Mouse (Mus musculus) myocyte (in vitro differentiated cells): ENCODE data around the gene Mfsd10. TPM values are rescaled to one million over a fixed set of nuclear protein-coding genes. Genes with fewer than 3 reads are reported as not detected.
A peak's percentile ranks its signal among the peaks of the same experiment; 100 is the strongest.

ENCODE experiments used
- H3K27me3 ChIP-seq: one replicate; pipeline ENCODE4 v1.6.1; 2011; ENCODE audit not compliant: control insufficient read depth, insufficient read depth, insufficient read length
- H3K36me3 ChIP-seq: one replicate; pipeline ENCODE4 v1.6.1; 2011; ENCODE audit not compliant: control insufficient read depth, insufficient read depth
- H3K4me2 ChIP-seq: one replicate; pipeline ENCODE4 v1.6.1; 2011; ENCODE audit warnings: low read depth, control low read depth
- H3K4me3 ChIP-seq: one replicate; pipeline ENCODE4 v1.5.1; 2011; ENCODE audit warnings: mild to moderate bottlenecking, control low read depth, moderate library complexity
- H3K79me2 ChIP-seq: one replicate; pipeline ENCODE4 v1.6.1; 2011; ENCODE audit not compliant: control insufficient read depth, insufficient read depth
- H3ac ChIP-seq: one replicate; pipeline ENCODE4 v1.6.1; 2011; ENCODE audit not compliant: control insufficient read depth, insufficient read length
- CEBPB ChIP-seq: IDR thresholded peaks from 2 replicates; pipeline ENCODE4 v1.6.1; 2011; ENCODE audit warnings: mild to moderate bottlenecking, moderate library complexity; ENCODE audit not compliant: poor library complexity, insufficient read depth, severe bottlenecking
- E2F4 ChIP-seq: IDR thresholded peaks from one replicate; pipeline ENCODE4 v1.6.1; 2011; ENCODE audit warnings: mild to moderate bottlenecking, control low read depth, moderate library complexity; ENCODE audit not compliant: insufficient read depth
- MAX ChIP-seq: IDR thresholded peaks from one replicate; pipeline ENCODE4 v1.6.1; 2011; ENCODE audit warnings: low read depth, mild to moderate bottlenecking, control low read depth
- MYOD1 ChIP-seq, 3 experiments: IDR thresholded peaks; one replicate each; pipeline ENCODE4 v1.6.1; 2011; ENCODE audit warnings: control low read depth in 2 of 3, low read depth in 2 of 3, mild to moderate bottlenecking in 2 of 3, moderate library complexity in 1 of 3; ENCODE audit not compliant: insufficient read length in 2 of 3, control insufficient read depth in 1 of 3
- MYOG ChIP-seq, 3 experiments: IDR thresholded peaks; one replicate each; pipeline ENCODE4 v1.6.1; 2011; ENCODE audit warnings: control low read depth in 2 of 3, low read depth in 2 of 3, mild to moderate bottlenecking in 2 of 3; ENCODE audit not compliant: insufficient read length in 2 of 3, control insufficient read depth in 1 of 3, insufficient read depth in 1 of 3
- POLR2A ChIP-seq: IDR thresholded peaks from one replicate; pipeline ENCODE4 v1.6.1; 2011; ENCODE audit warnings: low read depth, mild to moderate bottlenecking, control low read depth, moderate library complexity; ENCODE audit not compliant: insufficient read length
- POLR2AphosphoS2 ChIP-seq: IDR thresholded peaks from one replicate; pipeline ENCODE4 v1.6.1; 2011; ENCODE audit warnings: low read depth, control low read depth; ENCODE audit not compliant: insufficient read length
- REST ChIP-seq: IDR thresholded peaks from one replicate; pipeline ENCODE4 v1.6.1; 2011; ENCODE audit warnings: mild to moderate bottlenecking, control low read depth, moderate library complexity; ENCODE audit not compliant: insufficient read depth, insufficient read length
- SRF ChIP-seq: IDR thresholded peaks from one replicate; pipeline ENCODE4 v1.6.1; 2011; ENCODE audit warnings: low read depth; ENCODE audit not compliant: control insufficient read depth, insufficient read length
- TCF12 ChIP-seq: IDR thresholded peaks from one replicate; pipeline ENCODE4 v1.6.1; 2011; ENCODE audit warnings: mild to moderate bottlenecking, control low read depth; ENCODE audit not compliant: poor library complexity, insufficient read depth, severe bottlenecking
- TCF3 ChIP-seq: IDR thresholded peaks from one replicate; pipeline ENCODE4 v1.6.1; 2011; ENCODE audit warnings: low read depth, control low read depth; ENCODE audit not compliant: insufficient read length
- USF1 ChIP-seq: IDR thresholded peaks from one replicate; pipeline ENCODE4 v1.6.1; 2011; ENCODE audit warnings: low read depth, mild to moderate bottlenecking, control low read depth, moderate library complexity
- polyA plus RNA-seq: library from polyadenylated mRNA; unstranded; fragments of >200 nt; fragmentation: generic; extraction: Trizol; gene quantifications from one replicate; pipeline ENCODE4 v1.2.1, GENCODE M21; 2012; ENCODE audit warnings: missing spikeins

Gene Mfsd10
- polyA plus RNA-seq, 1 experiment = 41.0 TPM

- H3K36me3 ChIP-seq = peaks cover 9% of the 10 kb centered on the region
- H3K79me2 ChIP-seq = no peaks in the 10 kb centered on the region
- no peaks in the 10 kb centered on the region for H3K27me3 ChIP-seq
- no peak overlapping the region for H3ac ChIP-seq
- H3K4me3 ChIP-seq = peak overlapping the region; percentile 63
- H3K4me2 ChIP-seq = no peak overlapping the region
- TF ChIP-seq MYOD1 (IDR thresholded peaks at IDR 0.05; ENCODE audit: control insufficient read depth in 1 of 3, insufficient read length in 2 of 3, low read depth in 2 of 3) (no peak), SRF (no peak), TCF3 (no peak), TCF12 (no peak), USF1 (no peak), REST (no peak), E2F4 (no peak), POLR2AphosphoS2 (no peak), MAX (no peak)
Observed at GRCm38 (mm10) chr5:34634746-34635400, 2.1 kb downstream of the Mfsd10 start.

GRCm38 (mm10) chr5:34633641-34634040 lies 3.4 kb downstream of the Mfsd10 start:
- TF ChIP-seq CEBPB (no peak), MAX (no peak), TCF3 (no peak), TCF12 (no peak), MYOG (IDR thresholded peaks at IDR 0.05; ENCODE audit: control insufficient read depth in 1 of 3, insufficient read depth in 1 of 3, insufficient read length in 2 of 3, low read depth in 2 of 3) (peak in 1 of 3 experiments; percentile 47), MYOD1 (IDR thresholded peaks at IDR 0.05; ENCODE audit: control insufficient read depth in 1 of 3, insufficient read length in 2 of 3, low read depth in 2 of 3) (peak in 1 of 3 experiments; percentile 36), REST (no peak), USF1 (no peak), E2F4 (no peak), POLR2A (no peak), POLR2AphosphoS2 (no peak), SRF (no peak)
- H3K4me3 ChIP-seq = no peak overlapping the region
- H3K36me3 ChIP-seq = peaks cover 21% of the 10 kb centered on the region
- no peaks in the 10 kb centered on the region for H3K27me3 ChIP-seq
- no peak overlapping the region for H3ac ChIP-seq
- no peak overlapping the region for H3K4me2 ChIP-seq
- H3K79me2 ChIP-seq = no peaks in the 10 kb centered on the region

GRCm38 (mm10) chr5:34632996-34633395 lies 4.0 kb downstream of the Mfsd10 start:
- Histone ChIP-seq H3K4me3 (no peak overlapping the region), H3K4me2 (no peak overlapping the region), H3K36me3 (peaks cover 21% of the 10 kb centered on the region), H3K79me2 (no peaks in the 10 kb centered on the region), H3K27me3 (no peaks in the 10 kb centered on the region), H3ac (no peak overlapping the region)
- TF ChIP-seq POLR2AphosphoS2 (no peak), CEBPB (no peak)

- peaks cover 34% of the 10 kb centered on the region for H3K36me3 ChIP-seq
- H3K79me2 ChIP-seq = no peaks in the 10 kb centered on the region
- no peak for TF ChIP-seq USF1
- no peak for TF ChIP-seq MYOD1 (IDR thresholded peaks at IDR 0.05; ENCODE audit: control insufficient read depth in 1 of 3, insufficient read length in 2 of 3, low read depth in 2 of 3)
- no peak for TF ChIP-seq MAX
- TF ChIP-seq MYOG (IDR thresholded peaks at IDR 0.05; ENCODE audit: control insufficient read depth in 1 of 3, insufficient read depth in 1 of 3, insufficient read length in 2 of 3, low read depth in 2 of 3) = no peak
- TF ChIP-seq E2F4 = no peak
- no peak for TF ChIP-seq POLR2AphosphoS2
- no peak for TF ChIP-seq POLR2A
- TF ChIP-seq SRF = no peak
- TF ChIP-seq TCF12 = no peak
- TF ChIP-seq TCF3 = no peak
- no peaks in the 10 kb centered on the region for H3K27me3 ChIP-seq
- no peak overlapping the region for H3K4me2 ChIP-seq
- no peak overlapping the region for H3ac ChIP-seq
- H3K4me3 ChIP-seq = no peak overlapping the region
Observed at GRCm38 (mm10) chr5:34609966-34610365, 27.0 kb downstream of the Mfsd10 start.

- TF ChIP-seq TCF3 (no peak), USF1 (no peak), E2F4 (no peak), SRF (no peak), MAX (no peak), MYOD1 (IDR thresholded peaks at IDR 0.05; ENCODE audit: control insufficient read depth in 1 of 3, insufficient read length in 2 of 3, low read depth in 2 of 3) (no peak), POLR2A (no peak), REST (no peak), CEBPB (no peak), MYOG (IDR thresholded peaks at IDR 0.05; ENCODE audit: control insufficient read depth in 1 of 3, insufficient read depth in 1 of 3, insufficient read length in 2 of 3, low read depth in 2 of 3) (no peak), TCF12 (no peak), POLR2AphosphoS2 (no peak)
- no peak overlapping the region for H3ac ChIP-seq
- no peak overlapping the region for H3K4me3 ChIP-seq
- no peaks in the 10 kb centered on the region for H3K27me3 ChIP-seq
- H3K4me2 ChIP-seq = no peak overlapping the region
- no peaks in the 10 kb centered on the region for H3K79me2 ChIP-seq
- H3K36me3 ChIP-seq = peaks cover 25% of the 10 kb centered on the region
Observed at GRCm38 (mm10) chr5:34608226-34608625, 28.8 kb downstream of the Mfsd10 start.
